Mouse (Mus musculus) macrophage (primary cell): ENCODE measurements around the gene Gm49380. TPM values are rescaled to one million over a fixed set of nuclear protein-coding genes. Genes with fewer than 3 reads are reported as not detected.
"Not testable (repeated sequence)": the region's sequence is repeated elsewhere in the genome, so short reads cannot be mapped to it uniquely, and the experiment has no call there.

Experiments used
- H3K27ac ChIP-seq: fragments of 350-480 bp; formaldehyde crosslinking; 2 replicates; pipeline ENCODE4 v1.9.0; 2021
- H3K36me3 ChIP-seq: fragments of 350-480 bp; formaldehyde crosslinking; 2 replicates; pipeline ENCODE4 v1.9.0; 2021; ENCODE audit errors: inconsistent target
- H3K4me3 ChIP-seq: fragments of 350-480 bp; formaldehyde crosslinking; 2 replicates; pipeline ENCODE4 v1.9.0; 2021; ENCODE audit errors: inconsistent target
- H3K79me2 ChIP-seq: fragments of 350-480 bp; formaldehyde crosslinking; 2 replicates; pipeline ENCODE4 v1.9.0; 2021; ENCODE audit errors: inconsistent target
- WGBS: methylation state at CpG from one replicate; pipeline ENCODE4 v1.1.7; 2026; ENCODE audit warnings: inconsistent platforms; ENCODE audit not compliant: missing documents; 5-methylcytosine and 5-hydroxymethylcytosine counted together
- polyA plus RNA-seq: library from polyadenylated mRNA; stranded (reverse); fragments of 250-400 nt; gene quantifications from 3 replicates; pipeline ENCODE4 v1.2.4, GENCODE M21; 2018; ENCODE audit warnings: inconsistent platforms

Gene Gm49380
- polyA plus RNA-seq, 1 experiment from 2014 or later: 0.06 TPM

DNA sequence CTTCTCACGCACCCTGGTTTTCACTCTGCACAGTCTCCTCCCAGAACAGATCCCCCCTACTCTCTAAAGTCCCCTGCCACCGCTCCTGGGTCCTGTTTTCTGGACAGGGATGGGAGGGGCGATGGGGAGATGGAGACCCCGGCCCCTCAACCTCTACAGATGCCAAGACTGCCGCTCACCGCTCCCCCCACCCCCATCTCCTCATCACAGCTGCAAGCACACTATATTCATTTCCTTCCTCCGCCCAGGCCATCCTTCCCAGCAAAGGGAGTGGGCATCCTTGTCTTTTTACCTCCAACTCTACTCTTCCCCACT is 17.9 kb upstream of the Gm49380 start:
- 39% methylated on average over 6 of the region's 7 CpGs for WGBS
- H3K27ac ChIP-seq: no peak overlapping the region
- H3K4me3 ChIP-seq: no peak overlapping the region
- no peaks in the 10 kb centered on the region for H3K79me2 ChIP-seq
- H3K36me3 ChIP-seq: no peaks in the 10 kb centered on the region

- Histone ChIP-seq H3K36me3 (no peaks in the 10 kb centered on the region), H3K27ac (no peak overlapping the region), H3K79me2 (no peaks in the 10 kb centered on the region), H3K4me3 (no peak overlapping the region)
- WGBS: 32% methylated on average over 16 of the region's 19 CpGs
Observed at GRCm38 (mm10) chr9:44130581-44131275, 17.4 kb upstream of the Gm49380 start.

GRCm38 (mm10) chr9:44130034-44130433 is 16.7 kb upstream of the Gm49380 start:
- Histone ChIP-seq H3K27ac (no peak overlapping the region), H3K79me2 (no peaks in the 10 kb centered on the region)
- WGBS: 3% methylated on average over 27 of the region's 27 CpGs

DNA sequence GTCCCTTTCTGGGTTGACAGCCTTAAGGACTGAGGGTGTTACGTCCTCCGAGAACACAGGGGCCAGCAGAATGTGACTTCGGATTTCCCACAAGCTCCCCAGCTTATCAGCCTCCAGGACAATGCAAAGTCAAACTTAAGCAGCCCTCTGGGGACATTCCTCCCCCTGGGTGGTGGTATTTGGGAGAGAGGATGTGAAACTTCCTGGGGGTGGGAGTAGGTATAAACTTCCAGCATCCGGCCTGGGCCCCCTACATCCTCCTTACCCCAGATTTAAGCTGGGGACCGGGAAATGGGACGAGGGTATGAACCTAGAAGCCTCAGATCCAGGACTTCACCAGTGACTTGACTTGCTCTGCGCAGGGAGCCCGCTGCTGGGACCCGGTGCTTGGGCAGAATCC is 16.3 kb upstream of the Gm49380 start:
- no peaks in the 10 kb centered on the region for H3K36me3 ChIP-seq
- H3K27ac ChIP-seq: no peak overlapping the region
- H3K79me2 ChIP-seq: no peaks in the 10 kb centered on the region
- no peak overlapping the region; the same call in 1 of the 2 replicates for H3K4me3 ChIP-seq
- 25% methylated on average over 9 of the region's 9 CpGs for WGBS

More at GRCm38 (mm10) chr9:44130034-44130433, 16.7 kb upstream of the Gm49380 start:
- H3K36me3 ChIP-seq: no peaks in the 10 kb centered on the region
- H3K4me3 ChIP-seq: no peak overlapping the region; the same call in 1 of the 2 replicates

GRCm38 (mm10) chr9:44127351-44127801 is 14.1 kb upstream of the Gm49380 start:
- Histone ChIP-seq H3K27ac (no peak overlapping the region), H3K4me3 (no peak overlapping the region), H3K36me3 (no peaks in the 10 kb centered on the region), H3K79me2 (no peaks in the 10 kb centered on the region)
- 75% methylated on average over 3 of the region's 3 CpGs for WGBS

DNA sequence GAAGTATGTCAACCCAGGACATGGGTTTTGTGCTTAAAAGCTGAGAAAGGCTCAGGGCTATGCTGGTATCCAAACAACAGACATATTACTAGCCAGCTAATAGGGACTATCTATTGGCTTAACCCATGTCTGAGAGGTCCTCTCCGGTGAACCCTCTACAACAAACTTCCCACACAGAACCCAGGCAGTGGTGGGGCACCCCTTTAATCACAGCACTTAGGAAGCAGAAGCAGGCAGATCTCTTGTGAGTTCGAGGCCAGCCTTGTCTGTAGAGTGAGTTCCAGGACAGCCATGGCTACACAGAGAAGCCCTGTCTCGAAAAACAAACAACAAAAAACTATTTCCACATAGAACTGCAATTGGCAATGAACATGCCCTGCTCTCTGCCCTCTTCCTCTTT is 13.4 kb upstream of the Gm49380 start:
- no peak overlapping the region for H3K27ac ChIP-seq
- no peak overlapping the region for H3K4me3 ChIP-seq
- H3K36me3 ChIP-seq: no peaks in the 10 kb centered on the region
- WGBS: 57% methylated on average over 3 of the region's 3 CpGs
- H3K79me2 ChIP-seq: no peaks in the 10 kb centered on the region

GRCm38 (mm10) chr9:44125546-44126428 is 12.5 kb upstream of the Gm49380 start:
- H3K4me3 ChIP-seq: no peak overlapping the region
- WGBS: 44% methylated on average over 18 of the region's 18 CpGs
- no peaks in the 10 kb centered on the region for H3K36me3 ChIP-seq
- no peaks in the 10 kb centered on the region for H3K79me2 ChIP-seq
- H3K27ac ChIP-seq: no peak overlapping the region

- H3K4me3 ChIP-seq: no peak overlapping the region
- no peak overlapping the region for H3K27ac ChIP-seq
- H3K36me3 ChIP-seq: no peaks in the 10 kb centered on the region
- H3K79me2 ChIP-seq: no peaks in the 10 kb centered on the region
- WGBS: 84% methylated on average over 5 of the region's 5 CpGs
Observed at GRCm38 (mm10) chr9:44125026-44125425, 11.7 kb upstream of the Gm49380 start.

GRCm38 (mm10) chr9:44124317-44124716 is 11.0 kb upstream of the Gm49380 start:
- Histone ChIP-seq H3K27ac (no peak overlapping the region), H3K4me3 (no peak overlapping the region), H3K36me3 (no peaks in the 10 kb centered on the region), H3K79me2 (no peaks in the 10 kb centered on the region)
- 67% methylated on average over 6 of the region's 6 CpGs for WGBS

- WGBS: 90% methylated on average over 7 of the region's 8 CpGs
- no peaks in the 10 kb centered on the region for H3K36me3 ChIP-seq
- H3K27ac ChIP-seq: no peak overlapping the region
- no peak overlapping the region for H3K4me3 ChIP-seq
- H3K79me2 ChIP-seq: no peaks in the 10 kb centered on the region
Observed at GRCm38 (mm10) chr9:44119948-44120465, 6.7 kb upstream of the Gm49380 start.

DNA sequence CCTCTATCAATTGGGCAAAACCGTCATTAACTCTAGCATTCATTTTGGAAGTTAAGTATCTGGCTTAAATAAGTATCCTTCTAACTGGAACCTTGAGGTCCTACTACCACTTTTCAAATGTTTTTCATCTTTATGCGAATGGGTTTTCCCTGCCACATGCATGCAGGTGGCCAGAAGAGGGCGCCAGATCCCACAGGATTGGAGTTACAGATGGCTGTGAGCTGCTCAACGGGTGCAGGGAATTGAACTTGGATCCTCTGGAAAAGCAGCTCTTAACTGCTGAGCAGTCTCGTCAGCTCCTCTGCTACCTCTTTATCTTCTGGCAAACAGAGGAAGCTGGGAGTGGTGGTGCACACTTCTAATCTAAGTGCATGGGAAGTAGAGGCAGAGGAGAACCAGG is 5.7 kb upstream of the Gm49380 start:
- WGBS: 67% methylated on average over 5 of the region's 5 CpGs
- no peaks in the 10 kb centered on the region for H3K36me3 ChIP-seq
- H3K4me3 ChIP-seq: no peak overlapping the region
- no peaks in the 10 kb centered on the region for H3K79me2 ChIP-seq
- H3K27ac ChIP-seq: no peak overlapping the region

- WGBS: 94% methylated on average over 2 of the region's 4 CpGs
- Histone ChIP-seq H3K36me3 (no peaks in the 10 kb centered on the region), H3K27ac (no peak overlapping the region), H3K4me3 (no peak overlapping the region), H3K79me2 (peaks cover 7% of the 10 kb centered on the region; the same call in 1 of the 2 replicates)
Observed at GRCm38 (mm10) chr9:44116182-44116581, 2.9 kb upstream of the Gm49380 start.

GRCm38 (mm10) chr9:44115599-44115998 is 2.3 kb upstream of the Gm49380 start:
- Histone ChIP-seq H3K36me3 (no peaks in the 10 kb centered on the region), H3K27ac (no peak overlapping the region), H3K79me2 (peaks cover 8% of the 10 kb centered on the region; the same call in 1 of the 2 replicates), H3K4me3 (no peak overlapping the region)
- 85% methylated on average over 9 of the region's 9 CpGs for WGBS

- H3K27ac ChIP-seq: no peak overlapping the region
- H3K4me3 ChIP-seq: no peak overlapping the region
- peaks cover 20% of the 10 kb centered on the region for H3K79me2 ChIP-seq
- H3K36me3 ChIP-seq: no peaks in the 10 kb centered on the region
- WGBS: 97% methylated on average over 2 of the region's 2 CpGs
Observed at GRCm38 (mm10) chr9:44114453-44114852, 1.2 kb upstream of the Gm49380 start.

DNA sequence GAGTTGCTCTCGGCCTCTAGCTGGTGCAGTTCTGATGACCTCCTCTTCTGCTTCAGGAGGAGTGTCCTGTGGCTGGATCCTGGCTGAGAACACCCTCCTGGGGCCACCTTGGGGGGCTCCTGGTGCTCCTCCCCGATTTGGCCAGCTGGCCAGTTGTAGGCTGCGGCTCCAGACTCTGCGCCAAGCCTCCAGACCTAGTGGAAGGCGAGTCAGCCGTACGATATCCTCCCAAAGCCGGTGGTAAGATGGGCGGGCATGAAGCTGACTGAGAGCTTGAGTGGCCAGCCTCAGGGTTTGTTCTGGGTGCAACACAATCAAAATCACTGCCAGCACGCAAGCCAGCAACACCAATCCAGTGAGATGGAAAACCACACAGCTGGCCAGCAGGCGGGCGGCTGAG is 1.4 kb downstream of the Gm49380 start:
- H3K4me3 ChIP-seq, H3K27ac ChIP-seq, H3K36me3 ChIP-seq: not testable (repeated sequence)
- WGBS: 82% methylated on average over 4 of the region's 12 CpGs
- H3K79me2 ChIP-seq: peaks cover 45% of the 10 kb centered on the region
